9 mouse cellular contexts compared by ENCODE assay signal in the genomic region with DNA sequence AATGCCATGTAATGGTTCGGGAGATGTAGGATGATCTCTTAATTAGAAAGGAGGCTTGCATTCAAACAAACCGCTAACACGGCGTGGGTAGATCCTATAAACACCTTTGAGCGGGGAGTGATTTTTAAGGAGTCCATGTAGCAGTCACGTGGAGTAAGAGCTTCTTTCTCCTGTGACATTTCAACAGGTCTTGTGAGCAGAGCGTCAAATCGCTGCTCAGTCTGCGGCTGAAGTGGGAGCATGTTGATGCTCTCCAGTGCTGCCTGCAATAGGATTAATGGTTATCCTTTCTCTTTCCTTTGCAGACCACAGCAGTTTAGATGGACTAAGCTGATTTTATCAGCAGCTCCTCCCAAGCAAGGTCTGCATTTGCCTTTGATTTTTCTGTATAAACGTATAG. TPM values are rescaled to one million over a fixed set of nuclear protein-coding genes. Genes with fewer than 3 reads are reported as not detected.
A peak's percentile ranks its signal among the peaks of the same experiment; 100 is the strongest.
DNase-seq lines count a peak whose midpoint lies in the region; ATAC-seq and TF ChIP-seq lines count a peak whose summit lies in the region.
"Had no signal": no experiment of that assay in that cellular context is flagged by ENCODE, and none has a peak within 500 bp of the region (broad histone marks: within the 10 kb centered on the region; RNA-seq: fewer than 3 reads in every experiment).

No protein-coding gene starts in this region.

- H3K4me2 ChIP-seq in neural tube, embryonic 14.5 days (ENCODE audit: low read depth, low read length), result peak overlapping the region; percentile 77

- H3K36me3 ChIP-seq in liver, adult 2 months (ENCODE audit: control insufficient read depth, insufficient read depth, low read length), result no peaks in the 10 kb centered on the region
- no peaks in the 10 kb centered on the region for H3K36me3 ChIP-seq in limb, embryonic 10.5 days
- no peaks in the 10 kb centered on the region for H3K36me3 ChIP-seq in neural tube, embryonic 14.5 days (ENCODE audit: control insufficient read depth, insufficient read depth, low read length)

- peak overlapping the region; percentile 47 for H3K4me3 ChIP-seq in liver, adult 2 months (ENCODE audit: insufficient read depth, low read depth, low read length)
- H3K4me3 ChIP-seq in bone marrow, adult 2 months (replicated peaks; ENCODE audit: control insufficient read depth, low read depth, low read length), result peak overlapping the region; percentile 84
- peak overlapping the region; percentile 76 for H3K4me3 ChIP-seq in limb, embryonic 10.5 days
- peak overlapping the region; percentile 52 for H3K4me3 ChIP-seq in neural tube, embryonic 14.5 days (ENCODE audit: low read depth, low read length)

- no peaks in the 10 kb centered on the region for H3K79me2 ChIP-seq in liver, adult 2 months (ENCODE audit: control insufficient read depth, insufficient read depth, low read length)

- peak; percentile 31 for DNase-seq in liver, adult 2 months (ENCODE audit: extremely low read depth, low read depth, low spot score)
- DNase-seq in liver, result no peak
- DNase-seq in forelimb bud, embryonic 11.5 days (ENCODE audit: low read depth, low spot score), result peak; percentile 10
- no peak for DNase-seq in limb, embryonic 10.5 days (ENCODE audit: low spot score)
- no peak for DNase-seq in c-Kit-positive CD71-positive TER-119-positive erythroid progenitor cells, embryonic 14.5 days (ENCODE audit: low spot score)
- DNase-seq in spleen, postnatal 36 days (ENCODE audit: low spot score in 2 of 2), result no peak

- peak overlapping the region; percentile 50 for H3K9ac ChIP-seq in liver, adult 2 months (ENCODE audit: low read depth, low read length)
- peak overlapping the region; percentile 37; the same call in 1 of the 2 replicates for H3K9ac ChIP-seq in neural tube, embryonic 14.5 days (replicated peaks; ENCODE audit: low read depth, low read length)

- no peak overlapping the region for H3K27ac ChIP-seq in liver, adult 2 months (replicated peaks; ENCODE audit: insufficient read depth, low read depth, low read length)
- no peak overlapping the region for H3K27ac ChIP-seq in bone marrow, adult 2 months (ENCODE audit: control insufficient read depth, insufficient read depth, low read depth, low read length, poor library complexity)
- H3K27ac ChIP-seq in limb, embryonic 10.5 days, result no peak overlapping the region
- H3K27ac ChIP-seq in neural tube, embryonic 14.5 days (ENCODE audit: low read depth, low read length), result no peak overlapping the region

- 7% methylated on average over 10 of the region's 10 CpGs for WGBS in liver, adult 2 months
- 5% methylated on average over 10 of the region's 10 CpGs for WGBS in bone marrow, adult 2 months
- 6% methylated on average over 10 of the region's 10 CpGs for WGBS in limb, embryonic 10.5 days
- 6% methylated on average over 10 of the region's 10 CpGs for WGBS in neural tube, embryonic 14.5 days

- no peak for TF ChIP-seq CTCF in liver, adult 2 months (IDR thresholded peaks at IDR 0.05; ENCODE audit: low read depth, low read length)
- TF ChIP-seq CTCF in bone marrow, adult 2 months (IDR thresholded peaks at IDR 0.05; ENCODE audit: control insufficient read depth, insufficient read depth, low read length), result no peak

- 0 out of 2 replicates have a peak, but pooled peaks have one; percentile 5 for ATAC-seq in neural tube, embryonic 14.5 days (ENCODE audit: low read depth)

- no peaks in the 10 kb centered on the region for H3K27me3 ChIP-seq in liver, adult 2 months (ENCODE audit: control insufficient read depth, insufficient read depth, low read length)
- no peaks in the 10 kb centered on the region for H3K27me3 ChIP-seq in limb, embryonic 10.5 days (ENCODE audit: low read depth, poor library complexity, severe bottlenecking)
- no peaks in the 10 kb centered on the region for H3K27me3 ChIP-seq in neural tube, embryonic 14.5 days (ENCODE audit: control insufficient read depth, insufficient read depth, low read length)

- no peak for TF ChIP-seq POLR2A in liver, adult 2 months (IDR thresholded peaks at IDR 0.05; ENCODE audit: extremely low read depth, insufficient read depth, low read length)
- TF ChIP-seq POLR2A in bone marrow, adult 2 months (IDR thresholded peaks at IDR 0.05; ENCODE audit: borderline replicate concordance, control insufficient read depth, low read depth, low read length), result no peak

- no peaks in the 10 kb centered on the region for H3K9me3 ChIP-seq in limb, embryonic 10.5 days (replicated peaks)
- no peaks in the 10 kb centered on the region for H3K9me3 ChIP-seq in neural tube, embryonic 14.5 days (ENCODE audit: control insufficient read depth, low read length)

- H3K4me1 ChIP-seq in liver, adult 2 months (ENCODE audit: control insufficient read depth, insufficient read depth, low read length), result no peaks in the 10 kb centered on the region; the same call in 1 of the 2 replicates
- peaks cover 1% of the 10 kb centered on the region; the same call in 1 of the 2 replicates for H3K4me1 ChIP-seq in bone marrow, adult 2 months (ENCODE audit: control insufficient read depth, insufficient read depth, low read length)
- H3K4me1 ChIP-seq in limb, embryonic 10.5 days, result peaks cover 7% of the 10 kb centered on the region
- H3K4me1 ChIP-seq in neural tube, embryonic 14.5 days (ENCODE audit: control insufficient read depth, insufficient read depth, low read length), result peaks cover 8% of the 10 kb centered on the region; the same call in 1 of the 2 replicates

RNA-seq across cellular contexts. Expression of a gene that starts 0.8 kb away (rescaled TPM):
- total RNA-seq in liver, adult 2 months (2014; rRNA removed), result 7.2 and 8.0 TPM in 2 replicates
- 2.7 and 3.3 TPM in 2 replicates for polyA plus RNA-seq in liver, adult 2 months (2012; rRNA removed)
- polyA plus RNA-seq in bone marrow, adult 2 months (2011; ENCODE audit: insufficient read depth, insufficient read length, low replicate concordance, missing spikeins), result 4.5 and 8.0 TPM in 2 replicates
- polyA plus RNA-seq in limb, embryonic 10.5 days (2016; fragmentation: Nextera tagmentation; extraction: Ambion mirVana), result 11.2 and 13.5 TPM in 2 replicates
- 19.1 and 19.4 TPM in 2 replicates for polyA plus RNA-seq in neural tube, embryonic 14.5 days (2014; fragmentation: Nextera tagmentation; extraction: Ambion mirVana)

RNA-seq across cellular contexts. Expression of a gene that starts 6.7 kb away (rescaled TPM):
- 47.1 and 53.7 TPM in 2 replicates for total RNA-seq in liver, adult 2 months (2014; rRNA removed)
- polyA plus RNA-seq in liver, adult 2 months (2012; rRNA removed), result 58.1 and 66.7 TPM in 2 replicates
- polyA plus RNA-seq in bone marrow, adult 2 months (2011; ENCODE audit: insufficient read depth, insufficient read length, low replicate concordance, missing spikeins), result 42.4 and 64.8 TPM in 2 replicates
- 52.8 and 52.9 TPM in 2 replicates for polyA plus RNA-seq in limb, embryonic 10.5 days (2016; fragmentation: Nextera tagmentation; extraction: Ambion mirVana)
- polyA plus RNA-seq in neural tube, embryonic 14.5 days (2014; fragmentation: Nextera tagmentation; extraction: Ambion mirVana), result 71.1 and 75.9 TPM in 2 replicates

RNA-seq across cellular contexts. Expression of a gene that starts 22.2 kb away (rescaled TPM):
- not detected in 2 replicates for total RNA-seq in liver, adult 2 months (2014; rRNA removed)
- polyA plus RNA-seq in liver, adult 2 months (2012; rRNA removed), result not detected in 2 replicates
- not detected in 2 replicates for polyA plus RNA-seq in bone marrow, adult 2 months (2011; ENCODE audit: insufficient read depth, insufficient read length, low replicate concordance, missing spikeins)
- not detected in 2 replicates for polyA plus RNA-seq in limb, embryonic 10.5 days (2016; fragmentation: Nextera tagmentation; extraction: Ambion mirVana)
- polyA plus RNA-seq in neural tube, embryonic 14.5 days (2014; fragmentation: Nextera tagmentation; extraction: Ambion mirVana), result not detected in 2 replicates
- polyA plus RNA-seq: gonadal fat pad, adult 2 months had no signal

Comparison
In these comparisons a context has a peak if more than half of its experiments do, and no peak if none do; other contexts are left out.
1. DNase-seq: peak in liver, adult 2 months (single experiment) and forelimb bud, embryonic 11.5 days (single experiment); none in liver (single experiment), limb, embryonic 10.5 days (single experiment), c-Kit-positive CD71-positive TER-119-positive erythroid progenitor cells, embryonic 14.5 days (single experiment) and spleen, postnatal 36 days (0 of 2).
2. Peak in every context shown above with its lines, with median percentiles within 50 percentile points of each other: H3K4me3 ChIP-seq.